Comparison of ENCODE assay signal across 13 mouse cellular contexts in the genomic region with DNA sequence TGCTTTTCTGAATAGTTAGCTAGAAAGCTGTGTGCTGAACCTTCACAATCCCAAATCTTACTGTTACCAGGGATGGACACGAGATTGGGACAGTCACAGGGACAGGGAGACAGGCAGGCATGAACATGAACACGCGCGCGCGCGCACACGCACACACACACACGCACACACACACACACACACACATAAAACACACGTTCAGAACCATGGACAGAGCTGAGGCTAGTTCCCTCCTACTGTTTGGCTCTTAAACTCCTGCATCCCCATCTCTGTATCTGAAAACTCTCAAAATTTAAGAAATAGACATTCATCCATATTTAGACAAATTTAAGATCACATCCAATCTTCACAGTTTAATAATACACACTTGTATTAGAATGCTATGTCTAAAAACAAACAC. TPM values are rescaled to one million over a fixed set of nuclear protein-coding genes. Genes with fewer than 3 reads are reported as not detected.
A peak's percentile ranks its signal among the peaks of the same experiment; 100 is the strongest.
DNase-seq lines count a peak whose midpoint lies in the region.
"Had no signal": no experiment of that assay in that cellular context is flagged by ENCODE, and none has a peak within 500 bp of the region (broad histone marks: within the 10 kb centered on the region; RNA-seq: fewer than 3 reads in every experiment).

No protein-coding gene starts in this region.

- DNase-seq in lung, postnatal 10 days = peak; percentile 35
- DNase-seq in lung, postnatal 14 days = no peak
- peak; percentile 69 for DNase-seq in NIH3T3 (ENCODE audit: low read depth)
- peak; percentile 27 for DNase-seq in embryo, embryonic 11 days
- DNase-seq in naive thymus-derived CD4-positive, alpha-beta T cell, adult 2 months (ENCODE audit: low read depth) = peak; percentile 57
- DNase-seq in layer of hippocampus, postnatal 10 days (ENCODE audit: low spot score in 2 of 2) = no peak
- no peak for DNase-seq in yolk sac, embryonic 10.5 days (ENCODE audit: low spot score)
- DNase-seq: adrenal gland, adult 2 months; cerebellum, postnatal 10 days; right cerebral cortex, postnatal 25 days had no signal

RNA-seq across cellular contexts. Expression of a gene that starts 37.2 kb away (rescaled TPM):
- total RNA-seq in layer of hippocampus, postnatal 10 days (2021) = not detected
- total RNA-seq: adrenal gland, adult 2 months; G1E; gastrocnemius, adult 8-10 months; heart, postnatal 25 days had no signal

RNA-seq across cellular contexts. Expression of a gene that starts 45.8 kb away (rescaled TPM):
- 10 to 100 TPM; 21.8 to 22.1 TPM for total RNA-seq in layer of hippocampus, postnatal 10 days (2021)

Comparison
In these comparisons a context has a peak if more than half of its experiments do, and no peak if none do; other contexts are left out.
1. DNase-seq: peak in lung, postnatal 10 days (single experiment), NIH3T3 (single experiment), embryo, embryonic 11 days (single experiment) and naive thymus-derived CD4-positive, alpha-beta T cell, adult 2 months (single experiment); none in lung, postnatal 14 days (single experiment), layer of hippocampus, postnatal 10 days (0 of 2) and yolk sac, embryonic 10.5 days (single experiment).